Mouse (Mus musculus) kidney, adult 18-20 months (tissue): ENCODE measurements around the gene Atp8b5.

Experiments
- DNase-seq: peaks from one replicate; pipeline ENCODE4 v3.0.0; 2021

Atp8b5 gene

DNA sequence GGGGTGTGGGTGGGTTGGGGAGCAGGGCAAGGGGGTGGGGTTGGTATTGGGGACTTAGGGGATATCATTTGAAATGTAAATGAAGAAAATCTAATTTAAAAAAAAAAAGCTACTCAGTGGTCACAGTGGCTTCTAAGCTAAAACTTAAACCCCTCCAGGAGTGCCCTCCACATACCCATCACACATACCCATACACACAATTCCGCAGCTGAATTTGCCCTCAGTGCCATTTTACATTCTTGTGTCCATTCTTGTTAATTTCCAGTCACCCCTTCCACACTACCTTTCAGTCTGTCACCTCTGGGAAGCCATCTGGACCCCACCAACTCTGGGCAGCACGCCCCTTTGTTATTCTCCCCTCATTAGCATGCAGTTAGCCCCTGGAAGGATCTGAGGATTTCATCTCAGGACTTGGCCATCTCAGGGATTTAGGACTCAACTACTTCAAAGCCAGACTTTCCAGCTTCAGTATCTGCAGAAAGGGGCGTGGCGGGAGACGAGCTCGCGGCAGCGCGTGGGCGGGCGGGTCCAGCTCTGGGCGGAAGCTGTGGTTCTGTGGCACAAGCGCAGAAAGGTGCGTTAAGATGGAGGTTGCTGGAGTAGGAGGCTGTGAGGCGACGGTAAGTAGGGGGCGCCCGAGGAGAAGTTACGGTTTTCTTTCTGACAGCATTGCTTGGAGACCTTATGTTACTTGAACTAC lies at the start of gene Atp8b5:
Gene Atp8b5, plus strand, starts transcription at position 537 of the 700 bp plus-strand sequence.
- peak; percentile 86 for DNase-seq

DNA sequence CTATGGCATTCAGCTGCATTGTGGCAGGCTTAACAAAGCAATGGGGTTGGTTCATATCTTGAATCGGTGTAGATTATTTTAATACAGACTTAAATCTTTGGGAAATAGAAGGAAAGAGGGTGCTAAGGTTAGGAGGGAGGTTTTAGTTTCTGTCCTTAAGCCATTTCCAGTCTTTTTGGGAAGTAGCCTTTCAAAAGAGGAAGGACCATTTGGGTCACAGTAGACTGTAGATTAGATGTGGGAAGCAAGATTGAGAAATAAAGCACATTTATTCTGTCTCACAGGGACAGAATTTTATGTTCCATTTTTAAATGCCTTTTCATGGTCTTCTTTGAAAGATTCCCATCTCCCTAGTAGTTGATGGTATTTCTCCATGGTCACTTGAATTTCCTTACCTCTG lies 49.0 kb upstream of the Atp8b5 start:
- DNase-seq: no peak

DNA sequence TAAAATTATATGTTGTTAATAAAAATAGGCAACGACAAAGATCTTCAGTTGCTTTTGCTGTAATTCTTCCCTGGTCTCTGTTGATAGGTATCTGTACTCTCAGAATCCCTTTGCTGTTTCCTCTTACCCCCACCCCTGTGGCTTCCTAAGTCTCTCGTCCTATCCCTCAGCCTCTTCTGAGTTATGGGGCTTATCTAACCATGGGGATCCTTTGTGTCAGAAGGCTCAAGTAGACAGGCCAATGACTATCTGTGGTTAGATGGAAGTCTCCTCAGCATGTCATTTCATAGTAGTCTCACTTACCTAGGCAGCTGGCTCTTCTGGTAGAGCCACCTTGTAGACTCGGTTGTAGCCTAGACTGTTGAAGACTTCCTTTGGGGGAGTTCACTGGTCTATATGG lies 35.1 kb upstream of the Atp8b5 start:
- no peak for DNase-seq

DNA sequence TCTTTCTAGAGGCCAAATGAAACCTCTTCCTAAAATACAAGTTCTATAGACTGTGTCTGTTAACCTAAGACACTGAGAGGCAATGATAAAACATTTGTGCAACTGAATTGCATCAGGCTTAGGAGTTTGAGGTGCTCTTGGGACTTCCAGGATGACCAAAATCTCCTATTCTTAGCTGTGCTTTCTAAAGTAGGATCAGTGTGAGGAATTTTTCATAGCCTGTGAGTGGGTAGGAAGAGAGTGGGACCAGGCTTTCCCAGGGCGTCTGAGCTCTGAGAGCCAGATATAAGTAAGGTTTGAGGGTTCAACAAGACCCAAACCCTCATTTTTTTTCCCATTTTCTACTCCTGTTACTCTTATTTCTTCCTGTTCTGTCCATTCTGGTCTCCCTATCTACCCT lies 34.0 kb upstream of the Atp8b5 start:
- DNase-seq: no peak

DNA sequence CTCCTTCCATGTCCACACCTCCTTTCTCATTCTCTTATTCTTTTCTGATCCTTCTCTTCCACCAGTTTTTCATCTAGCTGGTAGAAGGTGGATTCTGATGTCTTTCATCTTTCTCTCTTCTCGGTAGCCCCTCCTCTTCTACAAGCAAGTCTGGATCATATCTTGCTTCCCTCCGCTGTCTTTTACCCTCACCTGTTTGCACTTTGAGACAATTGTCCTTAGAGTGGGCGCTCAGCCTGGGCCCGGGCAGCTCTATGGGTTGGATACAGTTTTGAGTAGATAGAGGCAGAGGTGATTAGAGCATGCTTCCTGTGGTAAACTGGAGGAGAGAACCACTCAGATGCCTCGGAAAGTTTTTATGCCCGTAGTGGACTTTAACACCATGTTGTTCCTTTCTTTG lies 33.5 kb upstream of the Atp8b5 start:
- DNase-seq: no peak

DNA sequence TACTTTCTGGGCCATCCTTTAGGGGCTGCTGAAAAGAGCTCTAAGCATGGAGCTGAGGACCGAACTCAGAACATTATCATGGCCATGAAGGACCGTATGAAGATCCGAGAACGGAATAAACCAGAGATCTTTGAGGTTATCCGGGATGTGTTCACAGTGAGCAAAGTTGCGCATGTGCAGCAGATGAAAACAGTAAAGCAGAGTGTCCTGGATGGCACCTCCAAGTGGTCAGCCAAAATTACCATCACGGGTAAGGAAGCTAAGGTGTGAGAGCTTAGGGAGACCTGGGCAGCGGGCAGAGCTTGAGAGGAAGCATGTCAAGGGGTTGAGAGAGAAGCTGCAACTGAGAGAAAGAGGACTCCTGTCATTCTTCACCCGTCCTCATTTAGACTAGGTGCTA lies 30.1 kb upstream of the Atp8b5 start:
- DNase-seq: no peak

DNA sequence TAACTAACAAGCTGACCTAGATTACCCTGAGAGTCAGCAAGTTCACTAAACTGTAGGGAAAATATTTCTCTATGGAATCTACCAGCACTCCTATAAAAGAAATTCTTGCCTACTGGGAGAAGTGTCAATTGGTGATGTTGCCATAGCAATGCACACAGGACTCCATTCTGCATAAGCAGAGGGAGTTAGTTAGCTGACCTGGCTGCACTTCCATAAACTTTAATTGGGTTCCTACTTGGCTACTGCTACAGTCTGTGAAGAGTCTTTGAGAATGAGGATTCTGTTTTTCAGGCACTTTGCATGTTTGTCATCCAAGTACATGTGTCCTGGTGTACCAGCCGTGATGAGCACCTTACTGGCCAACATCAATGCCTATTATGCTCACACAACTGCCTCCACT lies 26.2 kb upstream of the Atp8b5 start:
- DNase-seq: no peak

DNA sequence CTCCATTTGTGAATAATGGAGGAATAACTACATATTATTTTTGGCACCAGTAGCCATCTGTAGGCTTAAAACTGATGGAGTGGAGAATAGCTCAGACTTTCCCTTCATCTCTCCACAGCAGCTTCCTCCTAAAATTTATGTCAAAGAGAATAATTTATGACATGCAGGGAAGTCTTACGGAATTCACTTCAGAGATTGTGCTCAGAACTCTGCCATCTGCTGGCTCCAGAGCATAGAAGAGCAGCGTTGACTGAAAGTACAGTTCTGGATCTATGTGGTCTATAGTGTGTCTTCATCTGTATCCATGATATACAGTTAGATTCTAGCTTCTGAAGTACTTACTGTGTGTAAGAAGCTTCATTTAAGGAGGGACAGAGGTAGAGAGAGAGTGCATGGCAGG lies 22.9 kb upstream of the Atp8b5 start:
- DNase-seq: no peak

DNA sequence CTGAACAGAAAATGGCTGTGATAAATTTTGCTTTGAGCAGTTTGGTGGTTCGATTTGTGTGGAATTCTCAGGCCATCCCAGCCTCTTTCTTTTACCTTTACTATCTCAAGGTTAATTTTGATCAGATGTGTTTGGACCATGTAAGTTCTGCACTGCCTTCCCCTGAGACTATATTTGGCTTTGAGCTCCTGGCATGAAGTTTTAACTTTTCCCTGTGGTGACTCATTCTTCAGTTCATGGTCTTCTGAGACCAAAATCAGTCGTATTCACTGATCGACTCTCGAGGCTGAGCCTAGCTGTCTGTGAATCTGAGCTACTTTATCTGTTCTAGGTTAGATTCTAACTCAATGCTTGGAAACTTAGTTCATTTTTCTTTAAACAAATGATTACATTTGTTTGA lies 21.2 kb upstream of the Atp8b5 start:
- DNase-seq: no peak

DNA sequence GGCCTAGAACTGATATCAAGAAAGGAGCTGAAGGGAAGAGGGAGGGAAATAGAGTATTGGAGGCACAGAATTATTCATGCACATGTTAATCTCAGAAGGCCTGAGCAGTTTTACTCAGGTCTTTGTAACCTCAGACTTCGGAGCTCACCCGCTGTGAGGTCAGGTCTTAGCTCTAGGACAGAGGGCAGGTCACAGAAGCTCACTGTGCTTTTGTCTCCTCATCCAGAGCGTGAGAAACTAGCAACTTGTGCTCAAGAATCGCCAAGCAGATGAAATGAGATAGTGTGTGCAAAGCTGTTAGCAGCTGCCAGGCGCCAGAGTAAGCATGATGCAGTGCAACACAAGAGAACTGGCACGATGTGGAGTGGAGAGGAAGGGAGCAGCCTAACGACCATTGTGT lies 18.9 kb upstream of the Atp8b5 start:
- no peak for DNase-seq

DNA sequence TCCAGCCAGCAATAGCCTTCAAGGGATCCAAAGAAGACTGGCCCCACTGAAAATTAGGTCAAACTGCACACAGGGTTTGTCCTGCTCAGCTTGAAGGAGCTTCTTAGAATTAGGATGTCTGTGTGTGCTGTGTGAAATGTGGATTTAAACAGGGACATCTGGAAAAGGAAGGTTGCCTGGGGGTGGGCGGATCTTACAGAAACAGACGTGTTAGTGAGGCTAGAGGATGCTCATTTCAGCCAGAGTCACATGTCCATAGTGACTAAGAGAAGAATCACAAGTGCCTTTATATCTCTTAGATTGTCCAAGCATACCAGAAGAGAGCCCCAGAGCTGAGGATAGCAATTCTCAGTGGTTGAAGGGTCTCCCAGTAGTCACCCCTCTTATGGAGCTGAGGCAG lies 18.1 kb upstream of the Atp8b5 start:
- no peak for DNase-seq

DNA sequence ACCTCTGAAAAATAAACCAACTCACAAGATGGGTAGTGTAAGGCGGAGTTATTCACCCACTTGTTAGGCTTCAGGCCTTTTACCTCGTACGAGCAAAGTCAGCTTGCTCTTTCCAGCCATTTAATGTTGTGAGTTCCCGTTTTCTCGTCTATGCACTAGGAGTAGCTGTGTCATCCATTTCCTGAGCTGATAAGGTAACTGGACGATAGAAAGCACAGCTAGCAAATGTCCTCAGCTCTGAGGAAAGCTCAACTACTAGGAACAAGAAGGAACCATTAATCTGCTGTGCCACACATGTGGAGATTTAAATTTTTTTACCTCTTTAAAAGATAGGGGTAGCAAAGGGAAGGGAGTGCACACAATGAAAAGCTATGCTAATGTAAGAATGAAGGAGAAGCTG lies 15.7 kb upstream of the Atp8b5 start:
- no peak for DNase-seq

DNA sequence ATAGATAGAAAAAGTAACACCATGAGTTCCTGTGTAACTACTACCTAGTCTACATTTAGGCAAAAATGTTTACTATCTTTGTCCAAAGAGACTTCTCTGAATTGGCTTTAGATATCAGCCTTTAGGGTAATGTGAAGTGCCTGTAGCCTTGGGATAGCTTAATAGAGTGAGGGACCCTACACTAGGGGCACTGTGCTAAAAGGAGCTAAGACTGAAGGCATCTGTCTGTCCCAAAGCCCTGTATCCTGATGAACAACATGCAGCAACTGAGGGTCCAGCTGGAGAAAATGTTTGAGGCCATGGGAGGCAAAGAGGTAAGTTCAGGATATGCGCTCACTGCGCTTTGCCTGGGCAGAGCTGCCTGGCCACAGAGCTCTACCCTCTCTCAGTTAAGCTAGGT lies 9.9 kb upstream of the Atp8b5 start:
- DNase-seq: no peak

DNA sequence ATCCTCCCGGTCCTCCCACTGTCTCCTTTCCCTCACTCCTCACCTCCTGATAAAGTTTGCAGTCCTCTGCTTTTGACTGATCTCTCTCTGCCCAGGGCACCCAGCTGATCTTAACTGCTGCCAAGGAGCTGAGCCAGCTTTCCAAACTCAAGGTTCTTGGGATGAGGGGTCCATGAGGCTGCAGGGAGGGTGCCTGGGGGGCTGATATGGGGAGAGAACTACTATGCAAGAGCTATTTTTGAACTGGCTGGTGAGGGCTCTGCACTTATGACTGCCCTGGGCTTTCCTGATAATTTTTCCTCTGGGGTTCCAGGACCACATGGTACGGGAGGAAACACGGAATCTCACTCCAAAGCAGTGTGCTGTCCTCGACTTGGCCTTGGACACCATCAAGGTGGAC lies 8.4 kb upstream of the Atp8b5 start:
- DNase-seq: no peak

DNA sequence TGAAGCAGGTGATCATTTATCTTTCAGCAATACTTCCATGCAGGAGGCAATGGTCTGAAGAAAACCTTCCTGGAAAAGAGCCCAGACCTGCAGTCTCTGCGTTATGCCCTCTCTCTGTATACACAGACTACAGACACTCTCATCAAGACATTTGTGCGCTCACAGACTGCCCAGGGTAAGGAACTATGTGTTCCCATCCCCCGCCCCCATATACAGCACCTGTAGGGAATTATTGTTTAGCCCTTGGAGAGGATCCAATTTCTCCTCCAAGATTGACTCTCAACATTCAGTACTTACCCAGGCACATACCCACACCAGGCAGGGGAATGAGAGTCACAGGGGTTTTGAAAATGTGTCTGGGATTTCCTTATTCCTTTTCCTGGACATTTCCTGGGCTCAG lies 7.5 kb upstream of the Atp8b5 start:
- DNase-seq: no peak

DNA sequence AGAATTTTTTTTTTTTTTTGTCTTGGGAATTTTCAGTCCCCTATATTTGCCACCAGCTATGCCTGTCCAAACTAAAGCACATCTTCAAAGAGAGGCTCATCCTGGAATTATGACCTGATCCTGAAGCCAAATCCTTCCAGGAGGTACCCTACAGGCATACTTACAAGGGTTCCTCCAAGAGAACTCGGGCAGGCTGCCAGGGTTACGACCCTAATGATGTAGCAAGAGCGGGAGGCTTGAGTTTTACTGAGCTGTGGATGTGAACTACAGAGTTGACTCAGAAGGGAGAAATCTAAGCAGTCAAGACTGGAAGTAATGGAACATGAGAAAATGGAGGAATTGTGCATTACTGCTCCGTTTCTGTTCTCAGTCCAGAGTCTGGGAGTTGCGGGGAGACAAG lies 6.9 kb upstream of the Atp8b5 start:
- DNase-seq: peak; percentile 6

DNA sequence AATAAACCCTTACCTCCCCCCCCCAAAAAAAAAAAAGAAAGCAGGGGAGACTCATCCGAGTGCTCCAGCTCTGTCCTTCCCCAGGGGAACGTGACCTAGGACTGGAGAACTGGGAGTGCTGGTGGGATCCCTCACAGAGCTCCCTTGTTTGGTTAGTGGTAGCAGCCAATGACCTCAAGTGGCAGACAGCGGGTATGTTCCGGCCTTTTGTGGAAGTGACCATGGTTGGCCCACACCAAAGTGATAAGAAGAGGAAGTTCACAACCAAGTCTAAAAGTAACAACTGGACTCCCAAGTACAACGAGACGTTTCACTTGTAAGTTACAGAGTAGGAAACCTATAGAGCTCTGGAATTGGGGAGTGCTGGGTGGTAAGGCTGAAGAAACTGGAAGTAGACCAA lies 4.1 kb upstream of the Atp8b5 start:
- no peak for DNase-seq

DNA sequence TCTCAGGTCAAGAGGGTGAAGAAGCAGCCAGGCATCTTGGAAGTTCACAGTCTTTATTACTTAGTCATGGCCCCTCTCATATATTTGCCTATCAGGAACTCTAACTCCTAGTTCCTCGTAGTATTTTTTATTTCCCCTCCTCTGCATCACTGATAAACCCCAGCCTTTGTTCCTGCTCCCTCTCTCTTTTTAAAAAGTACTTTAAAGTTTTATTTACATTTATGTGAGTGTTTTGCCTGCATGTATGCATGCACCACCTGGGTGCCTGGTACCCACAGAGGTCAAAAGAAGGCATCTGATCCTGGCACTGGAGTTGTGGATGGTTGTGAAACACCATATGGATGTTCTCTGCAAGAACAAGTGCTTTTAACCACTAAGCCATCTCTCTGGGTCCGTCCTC lies 813 bp upstream of the Atp8b5 start:
- no peak for DNase-seq

DNA sequence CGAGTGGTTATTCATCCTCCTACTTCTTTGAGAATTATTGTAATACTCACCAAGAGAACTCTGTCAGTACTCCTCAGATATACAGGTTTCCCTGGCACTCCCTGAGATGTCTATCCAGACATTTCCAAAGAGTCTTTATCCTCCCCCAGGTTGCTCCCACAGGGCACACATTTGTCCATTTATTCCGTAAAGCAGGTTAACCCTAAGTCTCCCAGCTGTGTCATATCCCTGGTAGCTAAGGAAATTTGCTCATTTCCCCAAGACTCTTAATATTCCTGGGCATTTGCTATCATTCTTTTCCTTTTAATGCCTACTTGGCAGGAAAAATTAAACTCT lies 332 bp downstream of the Atp8b5 start:
- no peak for DNase-seq

DNA sequence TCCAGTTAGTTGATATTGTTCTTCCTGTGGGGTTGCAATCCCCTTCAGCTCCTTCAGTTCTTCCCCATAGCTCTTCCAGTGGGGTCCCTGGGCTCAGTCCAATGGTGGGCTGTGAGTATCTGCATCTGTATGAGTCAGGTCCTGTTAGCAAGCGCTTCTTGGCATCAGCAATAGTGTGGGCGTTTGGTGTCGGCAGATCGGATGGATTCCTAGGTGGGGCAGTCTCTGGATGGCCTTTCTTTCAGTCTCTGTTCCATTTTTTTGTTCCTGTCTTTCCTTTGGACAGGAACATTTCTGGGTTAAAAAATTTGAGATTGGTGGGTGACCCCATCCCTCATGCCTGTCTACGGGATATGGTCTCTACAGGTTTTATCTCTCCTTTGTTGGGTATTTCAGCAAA lies 18.5 kb downstream of the Atp8b5 start:
- DNase-seq: no peak

DNA sequence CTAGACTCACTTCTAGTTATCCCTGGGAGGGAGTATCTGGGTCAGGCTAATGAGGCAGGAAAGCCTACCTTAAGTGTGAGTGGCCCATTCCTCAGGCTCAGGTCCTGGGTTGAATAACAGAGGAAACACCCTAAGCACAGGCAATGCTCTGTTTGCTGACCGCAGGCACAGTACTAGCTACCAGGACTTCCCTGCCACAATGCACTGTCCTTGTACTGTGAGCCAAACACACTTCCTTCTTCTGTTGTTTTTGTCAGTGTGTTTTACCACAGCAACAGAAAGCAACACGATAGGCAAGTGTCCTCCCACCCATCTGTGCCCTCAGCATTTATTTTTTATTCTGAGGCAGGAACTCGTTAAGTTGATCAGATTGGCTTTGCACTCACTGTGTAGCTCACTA lies 20.3 kb downstream of the Atp8b5 start:
- no peak for DNase-seq

DNA sequence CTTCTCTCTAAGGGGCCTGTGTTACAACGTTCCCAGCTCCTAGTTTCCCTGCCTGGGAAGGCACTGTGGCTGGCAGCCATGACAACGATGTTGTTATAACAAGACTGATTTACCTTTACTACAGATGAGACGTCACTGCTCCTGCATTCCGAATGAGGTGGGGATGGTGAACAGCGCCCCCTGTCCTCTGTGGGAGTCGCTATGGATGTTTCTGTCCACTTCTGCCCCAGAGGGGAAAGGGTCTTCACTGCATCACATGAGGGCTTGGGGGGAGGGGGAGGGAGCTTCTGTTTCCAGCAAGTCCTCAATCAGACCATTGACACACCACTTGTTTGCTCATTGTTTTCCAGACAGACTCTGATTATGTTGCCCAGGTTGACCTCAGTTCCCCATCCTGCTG lies 27.0 kb downstream of the Atp8b5 start:
- no peak for DNase-seq

DNA sequence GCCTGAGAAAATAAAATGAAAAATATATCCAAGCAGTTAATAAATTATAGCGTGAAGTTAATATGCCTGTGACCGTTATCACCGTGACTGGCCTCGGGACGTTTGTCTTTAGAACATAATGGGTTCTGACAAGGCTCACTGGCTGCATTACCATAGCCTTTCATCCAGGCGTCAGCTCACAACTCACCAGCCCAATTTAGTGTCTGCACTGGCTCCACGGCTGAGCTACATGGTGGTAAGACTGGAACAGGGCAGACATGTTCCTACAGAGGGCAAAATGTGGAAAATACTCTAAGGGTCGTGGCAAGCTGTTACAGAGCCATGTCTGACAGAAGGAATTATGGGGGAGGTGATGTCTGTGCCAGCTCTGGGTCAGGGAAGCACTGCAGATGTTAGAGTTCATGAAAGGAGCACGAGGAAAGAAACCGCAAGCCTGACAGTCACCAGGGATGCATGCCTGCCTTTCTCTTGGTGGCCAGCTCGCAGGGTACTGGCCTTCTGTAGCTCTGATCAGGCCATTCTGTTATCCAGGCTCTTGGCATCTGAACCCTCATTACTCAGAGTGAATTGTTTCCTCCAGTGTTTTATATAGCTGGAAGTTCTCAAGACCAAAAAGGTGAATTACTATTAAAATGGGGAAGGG lies 42.9 kb downstream of the Atp8b5 start:
- peak; percentile 8 for DNase-seq

DNA sequence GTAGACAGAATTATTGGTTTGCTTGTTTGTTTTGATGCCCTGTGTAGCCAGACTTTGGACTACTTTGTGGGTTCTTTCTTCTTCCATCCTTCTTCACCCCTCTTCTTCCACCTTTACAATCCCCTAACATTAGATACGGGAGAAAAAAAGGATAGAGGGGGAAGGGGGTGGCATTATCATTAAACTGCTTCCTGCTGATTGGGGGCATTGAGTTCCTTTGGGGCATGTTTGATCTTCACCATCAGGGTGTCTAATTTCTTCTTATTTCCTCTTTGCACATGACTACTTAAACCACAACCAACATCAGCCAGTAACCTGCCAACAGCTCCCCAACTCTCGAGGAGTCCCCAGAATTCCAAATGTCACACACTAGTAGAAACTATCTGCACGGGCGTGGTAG lies 54.6 kb downstream of the Atp8b5 start:
- no peak for DNase-seq

DNA sequence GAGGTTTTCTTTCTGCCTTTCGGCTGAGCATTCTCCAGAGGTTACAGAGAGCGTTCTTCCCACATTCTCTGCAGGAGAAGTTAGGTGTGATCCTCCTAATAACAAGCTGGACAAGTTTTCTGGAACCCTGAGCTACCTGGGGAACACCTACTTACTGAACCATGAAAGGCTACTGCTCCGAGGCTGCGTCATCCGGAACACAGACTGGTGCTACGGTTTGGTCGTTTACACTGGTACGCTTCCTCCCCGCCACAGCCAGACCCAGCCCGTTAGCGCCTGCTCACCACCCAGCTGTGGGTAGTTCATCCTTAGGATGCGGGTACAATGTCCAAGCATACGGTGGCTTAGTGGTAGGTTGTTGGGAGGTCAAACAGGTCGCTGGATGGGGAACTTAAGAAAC lies 55.4 kb downstream of the Atp8b5 start:
- DNase-seq: peak; percentile 19
